Mouse (Mus musculus): Measurements from ENCODE around the gene 1700086D15Rik. TPM values are rescaled to one million over a fixed set of nuclear protein-coding genes. Genes with fewer than 3 reads are reported as not detected.

The 1700086D15Rik gene
- polyA plus RNA-seq, 1 experiment from 2014 or later, result not detected

GRCm38 (mm10) chr11:65161881-65162766 is 2.4 kb upstream of the 1700086D15Rik start:
- DNase-seq (ENCODE audit: low spot score) (no peak), ATAC-seq (ENCODE audit: low FRiP score, low TSS enrichment) (peak; percentile 60)
- H3K27me3 ChIP-seq (ENCODE audit: control insufficient read depth, insufficient read depth, low read length), result no peaks in the 10 kb centered on the region
- H3K9me3 ChIP-seq (ENCODE audit: control insufficient read depth, low read length), result no peaks in the 10 kb centered on the region
- no peaks in the 10 kb centered on the region for H3K4me1 ChIP-seq (replicated peaks; ENCODE audit: control insufficient read depth, insufficient read depth)
- H3K9ac ChIP-seq (ENCODE audit: low read length), result peak overlapping the region; percentile 72
- 3% methylated on average over 38 of the region's 49 CpGs for WGBS
- no peak for TF ChIP-seq EP300 (optimal IDR thresholded peaks at IDR 0.05)
- TF ChIP-seq CTCF (IDR thresholded peaks at IDR 0.05; ENCODE audit: low read depth), result no peak
- no peaks in the 10 kb centered on the region for H3K36me3 ChIP-seq (ENCODE audit: control insufficient read depth, insufficient read depth, low read length)
- H3K4me3 ChIP-seq (ENCODE audit: low read depth, low read length), result peak overlapping the region; percentile 80
- H3K27ac ChIP-seq (replicated peaks), result no peak overlapping the region
- peak overlapping the region; percentile 97 for H3K4me2 ChIP-seq (replicated peaks; ENCODE audit: low read depth)

- 48% methylated on average over 7 of the region's 7 CpGs for WGBS
- no peaks in the 10 kb centered on the region for H3K4me1 ChIP-seq (replicated peaks; ENCODE audit: control insufficient read depth, insufficient read depth)
- H3K36me3 ChIP-seq (ENCODE audit: control insufficient read depth, insufficient read depth, low read length), result no peaks in the 10 kb centered on the region
- H3K4me3 ChIP-seq (ENCODE audit: low read depth, low read length), result no peak overlapping the region
- H3K4me2 ChIP-seq (replicated peaks; ENCODE audit: low read depth), result peak overlapping the region; percentile 97
- no peak for TF ChIP-seq CTCF (IDR thresholded peaks at IDR 0.05; ENCODE audit: low read depth)
- no peak for TF ChIP-seq EP300 (optimal IDR thresholded peaks at IDR 0.05)
- no peaks in the 10 kb centered on the region for H3K27me3 ChIP-seq (ENCODE audit: control insufficient read depth, insufficient read depth, low read length)
- peak; percentile 24 for DNase-seq (ENCODE audit: low spot score)
- H3K9me3 ChIP-seq (ENCODE audit: control insufficient read depth, low read length), result no peaks in the 10 kb centered on the region
- ATAC-seq (ENCODE audit: low FRiP score, low TSS enrichment), result no peak; the same call in 1 of the 2 replicates
- H3K27ac ChIP-seq (replicated peaks), result no peak overlapping the region
- no peak overlapping the region for H3K9ac ChIP-seq (ENCODE audit: low read length)
These were observed 1.5 kb upstream of the 1700086D15Rik start for GRCm38 (mm10) chr11:65160991-65161880.

GRCm38 (mm10) chr11:65158658-65158990 is 1.1 kb downstream of the 1700086D15Rik start:
- TF ChIP-seq CTCF (IDR thresholded peaks at IDR 0.05; ENCODE audit: low read depth), result no peak
- TF ChIP-seq EP300 (optimal IDR thresholded peaks at IDR 0.05), result no peak
- no peak for DNase-seq (ENCODE audit: low spot score)
- no peaks in the 10 kb centered on the region for H3K9me3 ChIP-seq (ENCODE audit: control insufficient read depth, low read length)

GRCm38 (mm10) chr11:65157966-65158657 is 1.6 kb downstream of the 1700086D15Rik start:
- H3K36me3 ChIP-seq (ENCODE audit: control insufficient read depth, insufficient read depth, low read length), result no peaks in the 10 kb centered on the region
- no peak overlapping the region for H3K4me2 ChIP-seq (replicated peaks; ENCODE audit: low read depth)
- no peak for TF ChIP-seq EP300 (optimal IDR thresholded peaks at IDR 0.05)
- no peak for TF ChIP-seq CTCF (IDR thresholded peaks at IDR 0.05; ENCODE audit: low read depth)
- ATAC-seq (ENCODE audit: low FRiP score, low TSS enrichment), result no peak
- H3K4me1 ChIP-seq (replicated peaks; ENCODE audit: control insufficient read depth, insufficient read depth), result no peaks in the 10 kb centered on the region
- no peak overlapping the region for H3K27ac ChIP-seq (replicated peaks)
- H3K9me3 ChIP-seq (ENCODE audit: control insufficient read depth, low read length), result no peaks in the 10 kb centered on the region
- H3K4me3 ChIP-seq (ENCODE audit: low read depth, low read length), result no peak overlapping the region
- H3K9ac ChIP-seq (ENCODE audit: low read length), result no peak overlapping the region
- 92% methylated on average over 20 of the region's 20 CpGs for WGBS
- DNase-seq (ENCODE audit: low spot score), result no peak
- H3K27me3 ChIP-seq (ENCODE audit: control insufficient read depth, insufficient read depth, low read length), result no peaks in the 10 kb centered on the region

More at GRCm38 (mm10) chr11:65158658-65158990, 1.1 kb downstream of the 1700086D15Rik start:
- ATAC-seq (ENCODE audit: low FRiP score, low TSS enrichment), result no peak
- Histone ChIP-seq H3K27me3 (ENCODE audit: control insufficient read depth, insufficient read depth, low read length) (no peaks in the 10 kb centered on the region), H3K9ac (ENCODE audit: low read length) (no peak overlapping the region), H3K4me3 (ENCODE audit: low read depth, low read length) (no peak overlapping the region), H3K36me3 (ENCODE audit: control insufficient read depth, insufficient read depth, low read length) (no peaks in the 10 kb centered on the region), H3K4me2 (replicated peaks; ENCODE audit: low read depth) (no peak overlapping the region), H3K4me1 (replicated peaks; ENCODE audit: control insufficient read depth, insufficient read depth) (no peaks in the 10 kb centered on the region), H3K27ac (replicated peaks) (no peak overlapping the region)
- 94% methylated on average over 5 of the region's 5 CpGs for WGBS

- Histone ChIP-seq H3K27ac (replicated peaks) (no peak overlapping the region), H3K4me3 (ENCODE audit: low read depth, low read length) (no peak overlapping the region), H3K4me2 (replicated peaks; ENCODE audit: low read depth) (no peak overlapping the region), H3K9me3 (ENCODE audit: control insufficient read depth, low read length) (no peaks in the 10 kb centered on the region), H3K27me3 (ENCODE audit: control insufficient read depth, insufficient read depth, low read length) (no peaks in the 10 kb centered on the region), H3K4me1 (replicated peaks; ENCODE audit: control insufficient read depth, insufficient read depth) (no peaks in the 10 kb centered on the region), H3K9ac (ENCODE audit: low read length) (no peak overlapping the region), H3K36me3 (ENCODE audit: control insufficient read depth, insufficient read depth, low read length) (no peaks in the 10 kb centered on the region)
- ATAC-seq (ENCODE audit: low FRiP score, low TSS enrichment) (no peak), DNase-seq (ENCODE audit: low spot score) (no peak)
- no peak for TF ChIP-seq CTCF (IDR thresholded peaks at IDR 0.05; ENCODE audit: low read depth)
- no peak for TF ChIP-seq EP300 (optimal IDR thresholded peaks at IDR 0.05)
- 85% methylated on average over 5 of the region's 5 CpGs for WGBS
These were observed 6.7 kb downstream of the 1700086D15Rik start for GRCm38 (mm10) chr11:65153006-65153405.
